Mouse (Mus musculus) thymus, adult 18-20 months (tissue): ENCODE measurements around the gene Abr.
A peak's percentile ranks its signal among the peaks of the same experiment; 100 is the strongest.

Source experiments
- DNase-seq, 2 experiments: peaks; one replicate each; pipeline ENCODE4 v3.0.0; 2022; ENCODE audit warnings: mixed read lengths in 2 of 2

Gene Abr

GRCm38 (mm10) chr11:76566081-76566480, 56.0 kb downstream of the Abr start:
- no peak for DNase-seq

DNA sequence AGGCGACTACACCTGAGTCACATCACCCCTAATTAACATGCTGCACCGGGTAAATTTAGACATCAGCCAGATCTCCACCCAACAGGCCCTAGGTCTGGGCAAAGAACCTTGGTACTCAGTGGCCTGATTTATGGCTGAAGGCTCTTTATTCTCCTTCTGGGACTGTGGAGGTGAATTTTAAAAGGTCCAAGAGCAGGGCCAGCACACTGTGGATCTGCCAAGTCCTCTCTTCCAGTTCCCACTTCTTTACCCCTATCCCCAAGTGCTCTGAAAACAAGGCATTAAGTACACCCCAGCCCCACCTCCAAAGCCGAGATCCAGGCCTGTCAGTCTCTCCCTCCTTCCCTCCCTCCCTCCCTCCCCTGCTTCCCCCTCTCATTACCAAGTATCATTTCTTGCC, 59.5 kb downstream of the Abr start:
- no peak for DNase-seq

- no peak for DNase-seq
Observed at GRCm38 (mm10) chr11:76562165-76562564, 59.9 kb downstream of the Abr start.

DNA sequence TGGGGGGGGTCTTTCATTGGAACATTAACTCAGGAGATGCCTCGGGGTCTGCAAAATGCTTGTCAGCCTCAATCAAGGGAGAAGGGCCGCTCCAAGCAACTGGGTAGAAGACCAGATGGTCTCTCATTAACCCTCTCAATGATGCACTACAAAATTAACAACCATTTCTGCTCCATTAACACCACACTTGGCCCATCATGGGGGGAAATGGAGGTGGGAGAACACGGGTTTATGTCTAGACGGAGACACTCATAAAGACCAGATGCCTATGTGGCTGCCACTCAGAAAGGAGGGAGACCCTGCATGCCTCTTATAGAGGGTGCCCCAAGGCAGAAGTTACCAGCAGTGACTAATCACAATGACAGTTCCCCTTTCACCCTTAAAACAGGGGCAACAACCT, 64.3 kb downstream of the Abr start:
- no peak for DNase-seq

- no peak for DNase-seq
Observed at GRCm38 (mm10) chr11:76548153-76548721, 73.9 kb downstream of the Abr start.

DNA sequence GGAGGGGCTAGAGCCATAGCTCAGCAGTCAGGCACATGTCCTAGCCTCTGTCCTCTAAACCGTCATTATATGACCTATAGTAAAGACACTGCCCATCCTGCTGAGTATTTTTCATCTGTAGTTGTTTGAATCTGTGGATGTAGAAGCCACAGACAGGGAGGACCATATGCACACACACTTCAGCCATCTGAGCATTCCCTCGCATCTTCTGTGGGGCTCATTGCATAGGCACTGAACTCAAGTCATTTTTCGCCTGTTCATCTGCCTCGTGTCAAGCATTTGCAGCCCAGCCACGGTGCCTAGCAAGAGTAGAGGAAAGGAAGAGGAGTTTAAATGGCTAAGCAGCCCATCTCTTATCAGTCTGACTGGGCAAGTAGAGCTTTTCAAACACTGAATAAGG, 74.7 kb downstream of the Abr start:
- DNase-seq, result no peak

DNA sequence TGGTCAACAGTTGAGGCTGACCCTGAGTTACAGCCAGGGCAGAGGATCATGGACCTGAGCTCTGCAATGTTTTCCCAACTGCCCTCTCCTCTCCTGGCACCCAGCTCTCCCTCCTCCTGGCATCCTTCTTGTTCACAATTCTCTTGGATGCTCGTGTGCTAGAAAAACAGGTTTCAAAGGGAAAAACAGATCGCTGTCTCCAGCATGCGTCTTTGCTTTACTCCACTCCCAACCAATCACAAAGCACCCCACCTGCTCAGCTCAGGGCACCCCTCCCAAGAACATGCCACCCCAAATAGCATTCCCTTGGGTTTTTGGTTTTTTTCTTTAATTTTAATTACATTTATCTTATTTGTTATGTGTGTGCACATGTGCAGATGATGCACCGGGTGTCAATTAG, 75.7 kb downstream of the Abr start:
- no peak for DNase-seq

GRCm38 (mm10) chr11:76543300-76543699, 78.8 kb downstream of the Abr start:
- DNase-seq, result no peak

- peak in 1 of 2 experiments; percentile 20 for DNase-seq
Observed at GRCm38 (mm10) chr11:76540973-76541372, 81.1 kb downstream of the Abr start.

- no peak for DNase-seq
Observed at GRCm38 (mm10) chr11:76537401-76537800, 84.7 kb downstream of the Abr start.

DNA sequence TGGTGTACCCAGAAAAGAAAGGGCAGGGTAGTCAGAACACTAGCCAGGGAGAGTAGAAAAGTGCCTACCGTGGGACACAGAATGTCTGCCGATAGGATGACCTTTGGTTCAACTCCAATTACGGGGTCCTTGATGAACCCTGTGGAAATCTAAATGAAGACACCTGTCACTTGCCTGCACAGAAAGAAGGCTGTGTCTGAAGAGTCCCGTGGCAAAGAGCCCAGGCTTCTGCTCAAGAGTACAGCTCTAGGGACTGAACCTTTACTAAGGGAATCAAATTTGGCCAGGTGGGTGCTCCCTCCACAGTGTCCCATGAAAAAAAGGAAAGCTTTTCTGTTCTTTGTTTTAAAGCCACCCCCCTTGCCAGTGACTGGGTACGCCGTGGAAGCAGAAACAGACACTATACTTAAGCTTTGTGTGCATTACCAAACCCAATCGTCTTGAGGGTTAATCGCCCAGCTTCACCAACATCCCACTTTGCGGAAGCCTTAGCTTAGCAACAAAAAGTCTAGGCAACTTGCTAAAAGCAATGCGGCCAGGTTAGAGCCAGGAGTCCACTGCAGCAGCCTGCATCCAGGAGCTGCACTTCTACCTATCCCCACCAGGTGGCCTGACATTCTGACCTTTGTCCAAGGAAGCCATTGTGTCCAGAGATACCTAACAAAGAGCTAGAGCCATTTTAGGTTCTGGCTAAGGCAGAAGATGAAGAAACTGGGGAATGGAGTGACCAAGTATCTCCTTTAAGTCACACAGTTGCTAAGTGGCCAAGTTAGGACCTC, 85.3 kb downstream of the Abr start:
- DNase-seq, result no peak

DNA sequence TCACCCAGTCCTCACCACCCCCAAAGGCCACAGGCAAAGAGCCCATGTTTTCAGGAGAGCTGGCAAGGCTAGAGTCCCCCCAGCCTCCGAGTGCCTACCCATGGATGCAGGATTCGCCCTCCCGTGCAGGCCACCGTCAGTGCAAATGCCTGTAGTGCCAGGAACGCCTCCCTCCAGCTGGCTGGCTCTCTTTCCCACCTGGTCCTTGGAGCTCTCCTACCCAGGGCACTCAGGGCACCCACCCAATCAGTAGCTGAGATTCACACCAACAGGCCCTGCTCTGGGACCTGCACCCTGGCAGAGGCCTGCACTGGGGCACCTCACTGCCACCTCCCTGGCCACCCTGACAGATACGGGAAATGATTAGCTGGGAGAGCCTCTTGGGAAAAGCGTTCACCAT, 90.1 kb downstream of the Abr start:
- no peak for DNase-seq

DNA sequence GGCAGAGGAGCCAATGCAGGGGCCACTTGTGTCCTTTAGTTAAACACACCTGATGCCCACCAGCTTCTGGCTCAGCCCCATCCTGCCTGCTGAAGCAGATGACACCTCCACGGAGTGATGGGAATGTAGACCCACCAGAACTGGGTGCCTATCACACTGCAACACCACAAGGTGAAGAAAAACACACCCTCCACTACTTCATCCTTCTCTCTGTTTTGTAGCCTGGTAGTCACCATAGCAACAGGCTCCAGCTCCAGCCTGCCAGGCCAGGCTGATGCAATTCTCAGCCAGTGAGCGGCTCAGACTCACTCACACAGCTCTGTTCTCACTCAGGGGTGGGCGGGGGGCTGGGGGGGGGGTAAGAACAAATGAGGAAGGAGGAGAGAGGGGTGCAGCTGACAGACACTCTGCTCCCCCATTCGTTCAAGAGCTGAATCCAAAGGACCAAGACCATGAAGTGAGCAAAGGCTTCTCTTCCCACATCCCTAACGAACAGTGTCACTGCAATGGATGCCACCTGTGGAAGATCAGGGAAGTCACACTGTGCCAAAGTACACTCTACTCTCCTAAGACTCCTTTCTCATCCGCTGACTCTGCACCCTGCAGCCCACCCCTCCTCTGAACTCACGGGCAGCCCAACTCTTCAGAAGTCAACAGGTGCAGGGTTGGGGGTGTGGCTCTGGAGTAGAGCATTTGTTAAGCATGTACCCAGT, 91.0 kb downstream of the Abr start:
- no peak for DNase-seq

DNA sequence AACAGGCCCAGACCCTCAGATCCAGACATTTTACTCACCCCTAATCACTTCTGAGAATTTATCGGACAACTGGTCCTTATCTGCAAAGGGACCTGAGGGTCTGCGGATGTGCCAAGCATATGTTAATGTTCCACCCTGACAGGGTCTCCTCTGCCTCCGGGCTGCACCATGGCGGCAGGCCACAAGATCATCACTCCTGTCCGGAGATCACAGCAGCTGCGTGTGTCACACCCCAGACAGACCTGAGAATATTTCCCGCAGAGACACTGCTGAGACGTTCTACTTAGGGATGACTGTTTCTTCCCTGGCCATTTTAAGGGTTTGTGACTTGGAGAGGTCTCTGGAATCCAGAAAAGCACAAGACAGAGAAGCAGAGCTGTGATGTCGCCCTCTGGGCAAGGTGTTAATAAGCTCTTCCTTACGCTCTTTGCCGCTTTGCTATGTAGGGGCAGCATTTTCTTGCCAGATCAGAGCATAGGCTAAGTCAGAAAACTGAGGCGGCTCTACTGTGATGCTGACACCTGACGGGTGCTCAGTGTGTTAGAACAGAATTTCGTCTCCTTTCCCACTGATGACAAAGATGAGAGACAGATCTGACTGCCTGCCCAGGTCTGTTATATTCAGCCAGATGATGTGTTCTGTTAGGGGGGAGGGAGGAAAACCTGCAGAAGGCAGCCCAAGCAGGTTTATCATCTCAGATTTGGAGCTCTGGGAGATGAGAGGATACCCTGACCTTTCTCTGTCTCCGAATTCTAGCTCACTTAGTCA, 91.8 kb downstream of the Abr start:
- DNase-seq, result no peak

- DNase-seq, result no peak
Observed at GRCm38 (mm10) chr11:76529352-76530141, 92.6 kb downstream of the Abr start.

- no peak for DNase-seq
Observed at GRCm38 (mm10) chr11:76525646-76526351, 96.3 kb downstream of the Abr start.

- peak in 1 of 2 experiments; percentile 31 for DNase-seq
Observed at GRCm38 (mm10) chr11:76524947-76525346, 97.2 kb downstream of the Abr start.

GRCm38 (mm10) chr11:76523356-76523755, 98.8 kb downstream of the Abr start:
- no peak for DNase-seq

- DNase-seq, result no peak
Observed at GRCm38 (mm10) chr11:76520889-76521288, 101.2 kb downstream of the Abr start.

DNA sequence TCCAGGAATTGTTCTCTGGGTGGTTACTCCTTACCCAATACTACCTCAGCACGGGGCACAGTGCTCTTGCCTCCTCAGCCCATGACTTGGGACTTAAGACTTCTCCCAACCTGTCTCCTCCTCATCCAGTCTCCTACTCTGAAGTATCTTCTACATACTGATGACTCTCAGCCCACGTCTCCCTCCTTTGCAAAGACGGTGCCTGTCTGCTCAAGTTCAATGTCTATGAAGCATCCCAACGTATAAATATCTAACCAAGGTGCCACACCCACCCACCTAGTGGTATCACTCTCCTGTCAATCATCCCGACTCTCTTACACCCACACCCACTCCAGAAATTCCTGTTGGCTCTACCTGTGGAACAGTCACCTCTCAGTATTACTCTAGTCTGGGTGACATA, 103.5 kb downstream of the Abr start:
- DNase-seq, result no peak

DNA sequence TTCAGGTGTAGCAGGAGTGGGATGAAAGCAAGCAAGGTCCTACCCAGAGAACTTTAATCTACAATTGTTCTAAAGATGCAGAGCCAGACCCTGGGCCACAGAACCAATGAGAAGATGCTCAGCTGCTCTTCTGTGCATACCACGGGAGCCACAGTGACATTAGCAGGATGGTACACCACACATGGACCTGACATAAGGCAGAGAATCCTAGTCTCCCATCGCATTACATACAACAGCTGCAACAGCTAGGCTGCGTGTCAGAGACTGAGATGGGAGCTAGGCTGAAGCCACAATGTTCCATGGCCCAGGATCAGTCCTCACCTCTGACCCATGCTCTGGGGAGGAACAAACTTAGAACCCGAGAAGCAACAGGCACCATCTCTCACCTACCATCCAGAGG, 104.0 kb downstream of the Abr start:
- DNase-seq, result no peak

DNA sequence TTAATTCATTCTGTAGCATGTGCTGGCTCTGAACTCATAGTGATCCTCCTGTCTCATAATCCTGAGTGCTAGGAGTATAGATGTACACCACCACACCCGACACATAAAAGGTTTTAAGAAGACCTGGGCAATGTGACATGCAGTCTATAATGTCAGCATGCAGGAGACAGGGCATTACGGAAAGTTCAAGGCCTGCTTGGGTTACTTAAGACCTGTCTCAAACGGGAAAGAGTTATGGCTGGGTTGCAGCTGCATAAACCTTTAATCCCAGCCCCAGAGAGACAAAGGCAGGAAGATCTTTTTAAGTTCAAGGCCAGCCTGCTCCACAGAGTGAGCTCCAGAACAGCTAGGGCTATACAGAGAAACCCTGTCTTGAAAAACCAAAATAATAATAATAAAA, 105.2 kb downstream of the Abr start:
- no peak for DNase-seq
